Mouse (Mus musculus): ENCODE data around the gene Rph3al.

Rph3al gene

DNA sequence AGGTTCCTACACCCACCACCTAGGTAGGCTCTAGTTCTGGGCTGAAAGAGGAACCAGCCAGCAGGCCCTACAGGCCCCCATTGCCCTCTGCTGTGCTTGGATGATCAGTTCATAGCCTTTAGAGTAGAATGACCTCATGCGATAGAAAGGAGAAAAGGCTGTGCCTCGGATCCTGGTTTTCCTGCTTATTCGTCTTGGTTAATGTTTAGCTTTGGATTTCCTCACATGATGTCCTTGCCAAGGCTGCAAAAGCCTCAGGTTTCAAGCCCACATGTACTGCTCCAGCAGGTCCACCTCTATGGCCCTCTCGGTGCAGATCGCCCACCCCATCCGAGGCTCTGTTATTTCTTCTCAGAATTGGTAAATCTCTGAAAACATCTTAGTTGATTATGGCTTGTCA is 33.2 kb downstream of the Rph3al start:
- no peak for DNase-seq

GRCm38 (mm10) chr11:75904501-75904900 is 33.7 kb downstream of the Rph3al start:
- no peak for DNase-seq

GRCm38 (mm10) chr11:75903486-75903885 is 34.7 kb downstream of the Rph3al start:
- DNase-seq = peak; percentile 44 to 49

DNA sequence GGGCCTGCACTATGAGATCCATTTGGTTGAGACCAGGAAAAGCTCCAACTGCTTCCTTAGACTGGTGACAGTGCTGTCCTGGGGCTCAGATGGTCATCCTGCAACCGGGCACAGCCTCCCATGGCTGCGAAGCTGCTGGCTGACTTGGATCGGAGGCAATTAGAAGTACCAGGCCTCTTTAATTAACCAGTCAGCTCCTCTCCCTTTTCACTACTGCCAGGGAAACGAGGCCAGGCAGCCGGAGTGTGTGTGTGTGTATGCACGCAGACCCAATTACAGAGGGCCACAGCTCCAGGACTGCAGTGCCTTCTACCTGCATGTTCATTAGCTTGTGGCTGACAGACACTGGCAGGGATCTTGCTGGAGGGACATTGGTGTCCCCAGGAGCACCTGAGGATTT is 36.9 kb downstream of the Rph3al start:
- DNase-seq = no peak

GRCm38 (mm10) chr11:75899676-75900075 is 38.6 kb downstream of the Rph3al start:
- no peak for DNase-seq

- no peak for DNase-seq
These were observed 39.7 kb downstream of the Rph3al start for GRCm38 (mm10) chr11:75898532-75898931.

- no peak for DNase-seq
These were observed 43.3 kb downstream of the Rph3al start for GRCm38 (mm10) chr11:75894791-75895420.

DNA sequence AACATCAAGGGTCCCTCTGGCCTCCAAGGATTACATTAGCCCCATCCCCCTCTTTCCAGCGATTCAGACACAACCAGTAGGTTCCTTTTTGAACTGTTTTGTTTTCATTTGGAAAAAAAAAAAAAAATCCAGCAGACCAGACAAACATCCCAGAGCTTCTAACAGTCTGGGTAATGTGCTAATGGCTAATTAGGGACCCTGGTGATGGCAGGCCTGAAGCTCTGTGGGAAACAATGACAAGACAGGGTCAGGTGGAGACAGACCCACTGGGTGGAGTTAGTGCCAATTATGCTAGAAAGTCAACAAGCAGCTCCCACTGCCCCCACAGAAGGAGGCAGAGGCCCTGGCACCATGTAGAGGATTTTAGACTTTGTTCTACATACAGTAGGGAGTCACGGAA is 44.3 kb downstream of the Rph3al start:
- no peak for DNase-seq

GRCm38 (mm10) chr11:75887349-75887748 is 50.9 kb downstream of the Rph3al start:
- no peak for DNase-seq

DNA sequence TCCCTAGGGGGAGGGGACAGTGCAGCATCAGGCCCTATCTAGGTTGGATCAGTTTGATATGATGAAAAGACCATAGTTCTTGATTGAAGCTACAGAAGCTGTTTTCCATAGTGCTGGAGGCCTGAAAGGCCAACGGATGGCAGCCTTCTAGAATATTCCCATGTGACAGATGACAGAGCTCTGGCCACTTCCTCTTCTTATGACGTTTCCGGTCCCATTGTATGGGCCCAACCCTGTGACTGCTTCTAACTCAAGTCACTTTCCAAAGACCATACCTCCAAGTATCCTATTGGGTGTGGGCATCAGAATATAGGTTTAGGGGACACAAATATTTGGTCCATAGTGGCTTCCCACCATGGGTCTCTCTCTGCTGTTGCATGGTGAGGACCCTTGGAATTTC is 57.0 kb downstream of the Rph3al start:
- no peak for DNase-seq

- no peak for DNase-seq
These were observed 58.2 kb downstream of the Rph3al start for GRCm38 (mm10) chr11:75880064-75880463.

- DNase-seq = no peak
These were observed 59.8 kb downstream of the Rph3al start for GRCm38 (mm10) chr11:75878460-75878859.

GRCm38 (mm10) chr11:75876043-75876780 is 62.0 kb downstream of the Rph3al start:
- peak in 1 of 2 experiments; percentile 11 for DNase-seq

DNA sequence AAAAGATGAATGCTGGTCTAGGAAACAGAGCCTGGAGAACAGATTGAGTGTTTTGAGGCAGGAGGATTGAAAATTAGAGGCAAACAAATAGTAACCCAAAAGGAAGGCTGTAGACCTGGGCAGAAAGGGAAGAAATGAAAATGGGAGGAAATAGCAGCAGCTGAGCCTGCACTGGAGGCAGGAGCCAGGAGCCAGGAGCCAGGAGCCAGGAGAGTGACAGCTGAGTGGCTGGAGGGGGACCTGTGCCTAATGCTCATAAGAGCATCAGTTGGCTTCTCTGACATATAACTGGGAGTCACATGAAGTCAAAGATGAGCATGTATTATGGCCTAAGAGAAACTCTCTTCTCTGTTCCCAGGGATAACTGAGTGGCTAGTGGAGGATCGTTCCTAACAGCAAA is 66.5 kb downstream of the Rph3al start:
- DNase-seq = no peak

- no peak for DNase-seq
These were observed 67.3 kb downstream of the Rph3al start for GRCm38 (mm10) chr11:75870947-75871346.

GRCm38 (mm10) chr11:75870386-75870785 is 67.8 kb downstream of the Rph3al start:
- DNase-seq = no peak

- DNase-seq = no peak
These were observed 68.3 kb downstream of the Rph3al start for GRCm38 (mm10) chr11:75869898-75870297.

GRCm38 (mm10) chr11:75866861-75867260 is 71.4 kb downstream of the Rph3al start:
- DNase-seq = no peak

DNA sequence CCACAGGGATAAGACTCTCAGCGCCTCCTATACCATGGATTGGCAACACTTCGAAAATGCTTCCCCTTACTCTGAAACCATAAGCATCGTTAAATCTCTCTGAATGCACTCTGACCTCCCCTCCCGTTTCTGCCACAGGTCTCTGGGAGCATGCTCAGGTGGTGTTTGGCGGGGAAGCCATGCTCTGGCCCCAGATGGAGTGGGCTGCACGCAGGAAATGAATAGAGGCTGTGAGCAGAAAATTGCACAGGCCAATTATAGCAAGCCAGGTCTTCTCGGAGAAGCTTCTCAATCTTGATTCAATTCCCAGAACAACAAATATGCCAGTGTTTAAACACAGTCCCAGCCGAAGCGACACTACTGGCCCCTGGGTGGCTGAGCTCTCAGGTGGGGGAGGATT is 72.4 kb downstream of the Rph3al start:
- DNase-seq = no peak

GRCm38 (mm10) chr11:75865253-75865619 is 73.0 kb downstream of the Rph3al start:
- DNase-seq = no peak

DNA sequence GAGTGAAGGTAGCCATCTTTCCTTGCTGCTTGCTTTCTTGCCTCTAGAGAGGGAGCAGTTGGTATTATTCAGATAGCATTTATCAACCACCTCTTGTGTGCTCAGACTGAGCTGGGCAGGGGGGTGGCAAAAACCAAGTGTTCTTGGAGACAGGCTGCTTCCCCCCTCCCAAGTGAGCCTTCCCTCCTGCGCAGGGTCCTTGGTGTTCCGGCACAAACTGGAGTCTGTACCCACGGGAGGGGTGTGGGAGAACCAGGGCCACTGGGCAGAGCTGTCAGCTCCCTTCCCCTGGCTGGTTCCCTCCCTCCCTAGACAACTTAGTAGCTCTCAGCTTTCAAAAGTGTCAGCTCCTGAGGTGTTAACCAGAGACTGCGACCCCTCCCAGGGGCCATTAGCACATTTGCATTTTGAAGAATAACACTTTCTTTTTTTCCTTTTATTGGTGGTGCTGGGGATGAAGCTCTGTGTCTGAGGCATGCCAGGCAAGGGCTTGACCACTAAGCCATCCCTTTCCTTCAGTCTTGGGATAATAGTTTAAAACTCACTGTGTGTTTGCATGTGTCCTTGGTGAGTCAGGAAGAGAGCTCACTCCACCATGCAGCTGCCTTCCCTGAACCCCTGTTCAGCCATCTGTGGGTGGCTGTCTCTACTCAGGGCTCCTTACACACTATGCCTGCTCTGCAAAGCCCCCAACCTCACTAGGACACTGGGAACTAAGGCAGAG is 73.5 kb downstream of the Rph3al start:
- no peak for DNase-seq

DNA sequence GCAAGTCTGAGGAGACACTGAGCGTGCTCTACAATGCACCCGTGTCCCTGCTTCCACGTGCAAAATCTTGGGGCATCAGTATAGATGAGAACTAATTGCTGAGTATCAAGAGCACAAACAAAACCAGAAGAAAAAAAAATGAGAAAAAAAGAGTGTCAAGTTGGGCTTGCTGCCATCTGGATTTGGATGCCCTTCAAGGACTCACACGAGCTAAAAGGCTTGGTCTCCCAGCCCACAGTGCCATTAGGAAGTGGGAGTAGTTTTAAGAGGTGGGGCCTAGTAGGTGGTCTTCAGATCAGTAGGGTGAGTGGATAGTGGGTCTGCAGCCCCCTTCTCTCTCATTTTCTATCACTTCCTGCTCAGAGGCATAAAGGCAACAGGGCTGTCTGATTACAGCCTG is 75.8 kb downstream of the Rph3al start:
- no peak for DNase-seq

DNA sequence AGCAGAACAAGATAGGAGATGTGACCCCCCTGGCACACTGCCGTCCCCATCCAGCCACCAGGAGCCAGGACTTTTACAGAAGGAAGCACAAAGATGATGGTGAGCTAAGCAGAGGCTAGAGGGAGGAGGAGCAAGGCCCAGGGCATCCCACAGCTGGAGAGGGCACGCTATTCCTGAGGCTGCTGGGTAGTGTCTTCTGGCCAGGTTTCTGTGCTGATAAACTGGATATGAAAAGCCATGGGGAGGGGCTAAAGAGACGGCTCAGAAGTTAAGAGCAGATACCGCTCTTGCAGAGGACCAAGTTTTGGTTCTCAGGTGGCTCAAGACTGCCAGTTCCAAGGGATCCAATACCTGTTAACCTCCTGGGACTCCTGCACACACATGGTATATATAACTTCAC is 76.6 kb downstream of the Rph3al start:
- no peak for DNase-seq

DNA sequence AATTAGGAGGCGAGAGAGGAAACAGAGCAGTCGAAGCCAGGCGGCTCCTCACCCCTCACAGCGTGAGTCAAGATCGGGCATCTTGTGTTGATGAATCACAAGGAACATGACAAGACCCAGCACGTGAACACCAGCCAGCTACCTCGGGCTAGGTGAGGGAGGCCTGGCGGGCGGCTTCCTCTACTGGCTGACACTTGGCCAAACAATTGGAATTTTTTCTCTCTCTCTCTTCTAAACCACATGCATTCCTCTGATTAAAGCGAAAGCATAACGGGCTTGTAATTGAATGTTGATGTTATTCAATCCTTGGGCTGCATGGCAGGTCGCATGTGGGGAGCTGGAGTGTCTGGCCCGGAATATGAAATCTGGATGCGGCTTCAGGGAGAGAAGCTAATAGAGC is 77.0 kb downstream of the Rph3al start:
- no peak for DNase-seq

Data from thymus, postnatal 36 days (tissue).